Mouse (Mus musculus): Measurements from ENCODE around the gene Bak1.

Bak1 gene

DNA sequence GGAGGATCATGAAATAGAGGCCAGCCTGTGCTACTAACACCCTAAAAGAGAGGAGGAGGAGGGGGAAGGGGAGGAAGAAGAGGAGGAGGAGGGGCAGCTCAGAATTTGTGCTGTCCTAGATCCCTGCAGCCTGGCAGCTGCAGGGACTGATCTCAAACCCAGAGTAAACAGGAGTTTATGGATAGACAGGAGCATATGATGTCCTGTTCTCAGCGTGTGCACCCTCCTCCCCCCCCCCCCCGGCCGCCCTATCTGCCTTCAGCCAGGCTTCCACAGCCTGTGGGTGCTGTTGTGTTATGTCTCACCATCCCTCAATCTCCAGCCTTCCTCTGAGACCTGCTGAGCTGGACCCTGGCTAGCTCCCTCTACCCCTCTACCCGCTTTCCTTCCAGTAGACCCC, at the start of gene Bak1:
Gene Bak1, minus strand, starts transcription at position 101 of the 400 bp plus-strand sequence.
- no peak for DNase-seq (ENCODE audit: low spot score)

- DNase-seq (ENCODE audit: low spot score) = no peak
Observed at GRCm38 (mm10) chr17:27078499-27078898, 49.7 kb upstream of the Bak1 start.

DNA sequence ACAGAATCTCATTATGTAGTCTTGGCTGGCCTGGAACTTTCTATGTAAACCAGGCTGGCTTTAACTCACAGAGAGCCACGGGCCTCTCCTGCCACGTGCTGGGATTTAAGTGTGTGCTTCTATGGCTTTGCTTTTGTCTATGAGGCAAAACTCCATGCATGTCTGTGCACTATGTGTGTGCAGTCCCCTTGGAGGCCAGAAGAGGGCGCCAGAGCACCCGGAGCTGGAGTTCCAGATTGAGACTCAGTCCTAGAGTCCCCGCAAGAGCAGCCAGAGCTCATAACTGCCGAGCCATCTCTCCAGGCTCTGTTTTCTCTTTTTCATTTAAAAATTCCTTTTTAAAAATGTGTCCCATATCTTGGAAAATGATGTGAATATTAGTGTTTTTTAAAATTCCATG, 49.1 kb upstream of the Bak1 start:
- no peak for DNase-seq (ENCODE audit: low spot score)

DNA sequence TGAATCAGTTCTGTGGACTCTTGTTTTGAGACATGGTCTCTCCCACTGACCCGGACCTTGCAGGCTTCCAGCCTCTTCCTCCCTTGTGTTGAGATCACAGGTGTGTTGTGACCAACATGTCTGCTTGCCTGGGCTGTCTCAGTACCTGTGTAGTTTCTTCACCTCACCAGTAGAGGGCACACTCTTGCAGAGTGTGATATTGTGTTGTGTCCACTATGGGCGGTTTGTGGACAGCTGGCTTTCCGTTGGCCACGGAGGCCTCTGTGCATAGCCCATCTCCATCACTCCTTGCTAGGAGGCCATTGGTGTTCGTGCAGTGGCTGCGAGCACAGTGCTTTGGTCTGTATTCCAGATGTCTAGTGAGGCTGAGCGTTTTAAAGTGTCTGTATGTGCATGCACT, 48.3 kb upstream of the Bak1 start:
- DNase-seq (ENCODE audit: low spot score) = no peak

- no peak for DNase-seq (ENCODE audit: low spot score)
Observed at GRCm38 (mm10) chr17:27074849-27075745, 46.3 kb upstream of the Bak1 start.

DNA sequence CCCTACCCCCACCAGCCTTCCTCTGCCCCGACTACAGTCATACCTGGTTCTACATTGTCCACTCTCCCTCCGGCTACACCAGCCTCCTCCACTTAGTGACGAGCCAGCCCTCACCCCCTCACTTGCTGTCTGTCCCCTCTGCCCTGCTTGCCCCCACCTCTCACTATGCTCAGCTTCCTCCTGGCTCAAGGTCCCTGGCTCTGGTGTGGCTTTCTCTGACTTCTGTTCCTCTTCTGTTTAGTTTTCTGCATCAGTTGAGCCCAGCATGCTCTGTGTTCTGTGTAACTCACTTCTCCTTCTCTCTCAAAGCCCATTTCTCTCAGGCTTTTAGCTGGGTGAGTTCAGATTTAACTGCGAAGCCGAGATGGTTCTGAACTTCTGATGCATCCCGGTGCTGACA, 45.4 kb upstream of the Bak1 start:
- no peak for DNase-seq (ENCODE audit: low spot score)

- DNase-seq (ENCODE audit: low spot score) = no peak
Observed at GRCm38 (mm10) chr17:27073778-27074177, 45.0 kb upstream of the Bak1 start.

DNA sequence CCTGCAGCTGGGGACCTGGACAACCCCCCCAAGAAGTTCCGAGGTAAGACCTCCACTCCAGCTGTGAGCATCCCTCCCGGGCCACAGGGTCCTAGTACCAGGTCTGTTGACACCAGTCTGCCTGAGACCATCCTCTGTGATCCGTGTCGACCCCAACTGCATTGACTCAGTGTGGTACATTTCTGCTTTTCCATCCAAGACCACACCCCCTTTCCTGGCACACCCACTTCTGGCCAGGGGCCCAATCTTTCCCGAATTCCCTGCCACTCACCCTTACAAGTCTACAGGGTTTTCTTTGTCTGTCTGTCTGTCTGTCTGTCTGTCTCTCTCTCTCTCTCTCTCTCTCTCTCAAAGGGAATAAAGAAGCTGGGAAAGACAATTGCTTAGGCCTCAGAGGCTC, 44.3 kb upstream of the Bak1 start:
- no peak for DNase-seq (ENCODE audit: low spot score)

DNA sequence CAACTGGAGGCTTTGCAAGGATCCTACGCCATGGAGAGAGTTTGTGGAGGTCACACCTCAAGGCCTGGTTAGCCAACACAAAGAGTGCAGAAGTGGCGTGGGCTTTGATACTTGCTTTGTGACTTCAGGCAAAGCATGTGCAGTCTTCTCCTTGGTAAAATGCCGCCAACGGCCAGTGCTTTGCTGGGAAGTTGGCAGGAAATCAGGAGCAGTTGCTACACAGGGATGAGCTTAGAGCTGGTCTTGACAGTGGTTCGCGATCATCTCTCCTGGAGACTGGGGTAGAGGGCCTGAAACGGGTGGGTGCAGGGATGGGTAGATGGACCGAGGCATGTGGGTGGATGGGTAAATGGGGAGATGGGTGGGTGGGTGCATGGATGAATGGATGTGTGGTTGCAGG, 43.6 kb upstream of the Bak1 start:
- no peak for DNase-seq (ENCODE audit: low spot score)

GRCm38 (mm10) chr17:27071630-27072029, 42.8 kb upstream of the Bak1 start:
- no peak for DNase-seq (ENCODE audit: low spot score)

DNA sequence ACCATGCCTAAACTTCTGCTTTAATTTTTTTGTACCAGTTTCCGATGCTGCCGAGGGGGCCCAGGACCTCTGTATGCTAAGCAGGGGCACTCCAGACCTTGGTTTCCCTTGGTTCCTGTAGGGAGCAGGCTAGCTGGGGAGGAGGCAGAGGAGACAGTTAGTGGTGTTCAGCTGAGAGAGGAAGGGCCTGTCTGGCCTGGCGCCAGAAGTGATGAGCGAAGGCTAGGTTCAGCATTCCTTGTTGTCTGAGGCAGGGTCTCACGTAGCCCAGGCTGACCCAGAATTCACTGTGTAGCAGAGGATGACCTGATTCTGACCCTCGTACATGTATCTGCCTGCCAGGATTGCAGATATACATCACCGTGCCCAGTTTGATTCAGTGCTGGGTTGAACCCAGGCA, 42.1 kb upstream of the Bak1 start:
- DNase-seq (ENCODE audit: low spot score) = no peak

DNA sequence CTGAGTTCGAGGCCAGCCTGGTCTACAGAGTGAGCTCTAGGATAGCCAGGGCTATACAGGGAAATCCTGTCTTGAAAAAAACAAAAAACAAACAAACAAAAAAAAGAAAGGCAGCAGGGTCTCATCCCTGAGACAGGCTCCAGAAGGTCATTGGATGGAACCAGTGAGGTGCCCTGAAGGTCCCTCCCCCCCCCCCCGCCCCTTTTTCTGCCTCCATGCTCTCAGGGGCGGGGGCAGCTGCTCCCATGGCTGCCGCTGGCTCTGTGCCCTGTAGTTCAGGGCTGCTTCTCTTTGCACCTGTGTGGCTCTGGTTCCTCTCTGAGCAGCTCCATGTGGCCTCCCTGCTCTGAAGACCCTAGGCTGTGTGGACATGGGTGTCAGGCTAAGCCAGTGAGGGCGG, 40.3 kb upstream of the Bak1 start:
- DNase-seq (ENCODE audit: low spot score) = no peak

GRCm38 (mm10) chr17:27066065-27066464, 37.3 kb upstream of the Bak1 start:
- no peak for DNase-seq (ENCODE audit: low spot score)

DNA sequence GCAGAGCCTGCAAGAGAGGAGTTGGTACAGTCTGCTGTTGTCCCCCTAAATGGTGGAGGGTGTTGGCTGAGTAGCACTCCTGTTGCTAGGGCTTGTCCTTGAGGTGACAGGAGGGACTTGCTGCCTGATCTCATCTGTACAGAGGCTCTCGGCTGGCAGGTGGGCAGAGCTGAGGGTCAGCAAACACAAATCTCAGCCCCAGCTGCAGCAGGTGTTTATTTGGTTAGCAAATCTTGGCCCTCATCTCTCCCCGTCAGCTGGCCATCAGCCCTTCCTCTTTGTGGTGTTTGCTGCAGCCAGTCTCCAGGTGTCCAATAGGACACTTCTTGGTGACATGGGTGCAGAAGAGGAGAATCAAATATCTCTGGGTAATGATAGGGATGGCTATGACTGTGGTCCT, 35.4 kb upstream of the Bak1 start:
- DNase-seq (ENCODE audit: low spot score) = no peak

DNA sequence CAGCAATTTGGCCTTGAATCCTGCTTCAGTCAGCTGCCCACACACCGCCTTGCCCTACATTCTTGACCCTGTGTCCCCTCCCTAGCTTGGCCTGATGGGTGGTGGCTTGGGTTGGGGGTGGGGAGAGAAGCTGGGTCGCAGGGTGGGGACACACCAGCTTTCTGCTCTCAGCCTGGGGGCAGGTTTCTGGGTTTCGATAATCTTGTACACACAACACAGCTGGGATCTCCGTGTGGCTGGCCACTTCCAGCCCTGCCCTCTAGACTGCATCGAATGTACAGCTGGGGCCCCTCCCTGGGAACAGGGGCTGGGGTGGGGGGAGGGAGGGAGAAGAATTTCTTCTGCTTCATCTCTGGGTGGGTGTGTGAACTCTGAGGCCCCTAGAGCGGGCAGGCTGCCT, 34.9 kb upstream of the Bak1 start:
- no peak for DNase-seq (ENCODE audit: low spot score)

DNA sequence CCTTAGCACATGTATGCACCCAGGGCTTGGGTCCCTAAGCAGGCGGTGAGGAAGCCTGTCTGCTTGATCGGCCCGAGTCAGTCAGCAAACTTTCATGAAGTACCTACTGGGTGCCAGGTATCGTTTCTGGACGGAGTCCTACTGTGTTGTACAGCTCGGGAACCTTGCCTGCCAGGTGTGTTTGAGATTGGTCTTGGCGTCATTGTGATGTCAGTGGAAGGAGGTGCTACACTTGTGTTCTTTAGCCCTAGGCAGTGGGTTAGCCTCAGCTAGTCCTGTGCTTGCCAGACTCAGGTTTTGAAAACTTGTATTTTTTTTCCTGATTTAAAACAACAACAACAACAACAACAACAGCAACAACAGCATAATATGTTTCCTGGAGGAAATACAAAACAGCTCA, 33.9 kb upstream of the Bak1 start:
- DNase-seq (ENCODE audit: low spot score) = no peak

DNA sequence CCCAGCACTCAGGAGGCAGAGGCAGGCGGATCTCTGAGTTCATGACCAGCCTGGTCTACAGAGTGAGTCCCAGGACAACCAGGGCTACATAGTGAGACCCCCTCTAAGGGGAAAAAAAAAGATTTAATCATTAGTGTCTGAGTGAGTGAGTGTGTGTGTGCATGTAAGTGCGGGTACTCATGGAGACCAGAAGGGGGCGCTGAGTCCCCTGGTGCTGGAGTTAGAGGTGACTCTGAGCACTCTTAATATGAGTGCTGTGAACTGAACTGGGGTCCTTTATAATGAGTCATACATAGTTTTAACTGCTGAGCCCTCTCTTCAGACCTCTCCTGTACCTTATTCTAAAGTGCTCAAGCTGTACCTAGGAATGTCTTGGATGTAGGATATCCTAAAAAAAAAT, 32.9 kb upstream of the Bak1 start:
- no peak for DNase-seq (ENCODE audit: low spot score)

DNA sequence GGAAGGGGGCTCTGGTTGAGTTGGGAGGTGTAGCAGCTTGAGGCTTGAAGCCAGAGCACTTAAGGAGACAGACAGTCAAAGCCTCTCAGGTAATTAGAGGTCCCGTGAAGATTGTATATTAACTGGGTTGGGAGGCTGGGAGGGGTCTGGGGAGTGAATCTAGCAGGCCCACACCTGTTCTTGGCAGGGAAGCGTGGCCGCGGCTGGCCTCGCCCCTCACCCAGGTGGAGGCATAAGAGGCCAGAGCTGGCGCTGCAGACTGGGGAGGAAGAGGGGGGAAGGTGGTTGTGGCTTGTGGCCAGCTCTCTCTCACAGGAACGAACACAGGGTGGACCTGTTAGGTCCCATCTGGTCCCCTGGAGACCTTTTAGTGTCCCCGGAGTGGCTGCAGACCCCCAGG, 31.9 kb upstream of the Bak1 start:
- no peak for DNase-seq (ENCODE audit: low spot score)

- DNase-seq (ENCODE audit: low spot score) = no peak
Observed at GRCm38 (mm10) chr17:27057517-27058055, 28.8 kb upstream of the Bak1 start.

GRCm38 (mm10) chr17:27056812-27057516, 28.2 kb upstream of the Bak1 start, which contains the start of gene Itpr3:
Gene Itpr3, plus strand, starts transcription at chr17:27057304.
- no peak for DNase-seq (ENCODE audit: low spot score)

- no peak for DNase-seq (ENCODE audit: low spot score)
Observed at GRCm38 (mm10) chr17:27056170-27056569, 27.4 kb upstream of the Bak1 start.

- no peak for DNase-seq (ENCODE audit: low spot score)
Observed at GRCm38 (mm10) chr17:27051514-27051913, 22.7 kb upstream of the Bak1 start.

DNA sequence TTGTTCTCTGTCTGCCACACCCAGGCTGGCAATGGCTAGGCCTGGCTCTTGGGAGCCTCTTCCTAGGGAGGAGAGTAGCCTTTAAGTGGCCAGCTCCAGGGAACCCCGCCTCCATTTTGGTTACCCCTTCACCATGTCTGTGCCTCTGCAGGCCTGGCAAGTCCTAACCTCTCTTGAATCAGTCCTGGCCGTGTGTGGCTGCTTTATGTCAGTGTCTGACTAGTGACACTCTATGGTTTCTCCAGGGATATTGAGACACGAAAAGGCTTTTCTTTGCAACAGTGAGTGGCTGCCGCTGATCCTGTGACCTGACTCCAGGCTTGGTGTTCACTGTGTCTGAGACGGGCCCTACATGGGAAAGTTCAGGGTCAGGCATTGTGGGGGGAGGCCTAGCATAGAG, 22.0 kb upstream of the Bak1 start:
- DNase-seq (ENCODE audit: low spot score) = no peak
